Mouse (Mus musculus) forebrain, embryonic 12.5 days (tissue): ENCODE data around the gene Kat8. TPM values are rescaled to one million over a fixed set of nuclear protein-coding genes. Genes with fewer than 3 reads are reported as not detected.

ENCODE experiments used
- polyA plus RNA-seq: library from polyadenylated mRNA; unstranded; fragments of >200 nt; fragmentation: Nextera tagmentation; extraction: Ambion mirVana; gene quantifications from 2 replicates; pipeline ENCODE4 v1.2.1, GENCODE M21; 2016

Gene Kat8
- polyA plus RNA-seq, 1 experiment from 2014 or later = 52.4 TPM

Other genes starting within 250 kb of the Kat8 start
- gene Bcl7c, start 203.6 kb upstream of the Kat8 start, polyA plus RNA-seq = 57.4 and 72.6 TPM in 2 replicates
- gene Ctf1, start 199.8 kb upstream of the Kat8 start, polyA plus RNA-seq = 6.7 and 8.3 TPM in 2 replicates
- 0.40 and 0.42 TPM in 2 replicates for gene Ctf2, start 180.3 kb upstream of the Kat8 start, polyA plus RNA-seq
- gene Fbxl19, start 168.0 kb upstream of the Kat8 start, polyA plus RNA-seq = 9.0 and 10.3 TPM in 2 replicates
- gene Orai3, start 142.7 kb upstream of the Kat8 start, polyA plus RNA-seq = 5.7 and 6.0 TPM in 2 replicates
- 21.7 and 25.5 TPM in 2 replicates for gene Setd1a, start 135.8 kb upstream of the Kat8 start, polyA plus RNA-seq
- not detected in 2 replicates for gene Gm49388, start 126.9 kb upstream of the Kat8 start, polyA plus RNA-seq
- 7.3 and 7.6 TPM in 2 replicates for gene Hsd3b7, start 111.9 kb upstream of the Kat8 start, polyA plus RNA-seq
- 21.3 and 22.3 TPM in 2 replicates for gene Stx4a, start 88.2 kb upstream of the Kat8 start, polyA plus RNA-seq
- 11.5 and 17.3 TPM in 2 replicates for gene Stx1b, start 88.0 kb upstream of the Kat8 start, polyA plus RNA-seq
- 22.2 and 26.6 TPM in 2 replicates for gene Zfp646, start 36.3 kb upstream of the Kat8 start, polyA plus RNA-seq
- 33.9 and 38.2 TPM in 2 replicates for gene Zfp668, start 35.7 kb upstream of the Kat8 start, polyA plus RNA-seq
- gene Prss53, start 21.5 kb upstream of the Kat8 start, polyA plus RNA-seq = 0.49 and 0.77 TPM in 2 replicates
- gene Gm21974, start 17.1 kb upstream of the Kat8 start, polyA plus RNA-seq = not detected in 2 replicates
- gene Vkorc1, start 16.9 kb upstream of the Kat8 start, polyA plus RNA-seq = 36.6 and 46.6 TPM in 2 replicates
- gene Bckdk, start 8.4 kb upstream of the Kat8 start, polyA plus RNA-seq = 89.2 and 92.8 TPM in 2 replicates
- 1.5 and 2.4 TPM in 2 replicates for gene Prss8, start 17.6 kb downstream of the Kat8 start, polyA plus RNA-seq
- gene Prss36, start 34.2 kb downstream of the Kat8 start, polyA plus RNA-seq = 8.4 and 9.0 TPM in 2 replicates
- 517 and 534 TPM in 2 replicates for gene Fus, start 54.9 kb downstream of the Kat8 start, polyA plus RNA-seq
- 3.3 and 5.9 TPM in 2 replicates for gene Pycard, start 81.4 kb downstream of the Kat8 start, polyA plus RNA-seq
- not detected in 2 replicates for gene Trim72, start 91.4 kb downstream of the Kat8 start, polyA plus RNA-seq
- gene Itgam, start 150.1 kb downstream of the Kat8 start, polyA plus RNA-seq = 0.54 TPM in 2 replicates
- gene Gm49368, start 150.2 kb downstream of the Kat8 start, polyA plus RNA-seq = not detected in 2 replicates
- 0.23 TPM in 1 of 2 replicates, not detected in the other for gene Itgax, start 217.0 kb downstream of the Kat8 start, polyA plus RNA-seq
- not detected in 2 replicates for gene Itgad, start 241.9 kb downstream of the Kat8 start, polyA plus RNA-seq